Mouse (Mus musculus) 3T3-L1 (cell line): ENCODE data around the gene Calhm5.

Source experiments
- DNase-seq: peaks from one replicate; pipeline ENCODE4 v3.0.0-alpha.2; 2015; ENCODE audit warnings: low read depth, low spot score

Gene Calhm5

GRCm38 (mm10) chr10:34096418-34096883 lies at the start of gene Calhm5:
TSS of gene Calhm5 (minus strand) at chr10:34096519.
- DNase-seq = peak; percentile 93

DNA sequence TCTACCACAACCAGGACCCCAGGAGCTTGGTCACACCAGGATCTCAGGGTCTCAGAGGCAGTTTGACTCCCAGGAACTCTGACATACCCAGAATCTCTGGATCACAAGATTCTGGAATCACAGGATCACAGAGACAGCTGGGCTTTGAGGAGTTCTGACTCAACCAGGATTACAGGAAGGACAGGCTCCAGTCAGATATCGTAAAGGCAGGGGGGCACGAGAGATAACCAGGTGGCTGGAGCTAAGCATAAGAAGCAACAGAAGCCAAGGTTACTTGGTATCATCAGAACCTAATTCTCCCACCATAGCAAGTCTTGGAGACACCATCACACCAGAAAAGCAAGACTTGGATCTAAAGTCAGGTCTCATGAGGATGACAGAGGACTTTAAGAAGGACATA lies 45.4 kb upstream of the Calhm5 start:
- no peak for DNase-seq

DNA sequence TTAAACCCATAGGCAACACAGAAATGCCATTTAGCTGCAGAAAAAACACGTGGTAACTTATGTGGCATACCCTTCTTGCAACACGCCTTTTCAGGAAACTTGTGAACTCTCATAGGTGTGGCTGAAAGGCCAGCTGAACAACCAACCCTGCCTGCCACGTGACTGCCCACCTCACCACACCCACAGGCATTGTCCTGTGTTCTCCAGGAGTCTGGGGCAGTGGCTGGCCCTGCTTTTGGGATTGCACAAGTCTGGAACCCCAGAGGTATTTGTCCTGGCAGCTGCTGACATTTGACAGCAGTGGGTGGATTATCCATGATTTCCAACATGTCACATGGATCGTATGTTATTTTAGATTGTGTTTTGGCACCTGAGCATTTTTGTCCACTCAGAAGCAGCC lies 43.4 kb upstream of the Calhm5 start:
- no peak for DNase-seq

DNA sequence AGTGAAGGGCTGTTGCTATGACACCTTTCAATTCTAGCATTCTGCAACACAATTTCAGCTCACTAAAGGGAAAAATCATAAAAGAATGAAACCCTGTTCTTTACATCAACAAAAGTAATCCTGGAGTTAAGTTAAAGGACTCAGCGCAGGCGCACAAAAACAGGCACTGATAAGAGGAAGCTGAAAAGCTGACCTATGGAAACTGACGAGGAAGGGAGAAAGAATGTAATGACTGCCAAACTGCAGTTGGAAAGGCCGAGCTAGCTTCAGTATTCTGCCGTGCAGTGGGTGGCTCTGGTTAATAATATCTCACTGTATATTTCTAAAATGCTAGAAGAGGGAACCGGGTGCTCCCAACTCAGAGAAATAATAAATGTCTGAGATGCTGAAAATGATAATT lies 41.7 kb upstream of the Calhm5 start:
- no peak for DNase-seq

GRCm38 (mm10) chr10:34136432-34136831 lies 40.1 kb upstream of the Calhm5 start:
- DNase-seq = no peak

GRCm38 (mm10) chr10:34131356-34131755 lies 35.0 kb upstream of the Calhm5 start:
- DNase-seq = no peak

- peak; percentile 29 for DNase-seq
These were observed 32.1 kb upstream of the Calhm5 start for GRCm38 (mm10) chr10:34128391-34128790.

- no peak for DNase-seq
These were observed 31.4 kb upstream of the Calhm5 start, which contains the start of gene Calhm6 for GRCm38 (mm10) chr10:34127392-34128378. TSS of gene Calhm6 (minus strand) at chr10:34127984.

DNA sequence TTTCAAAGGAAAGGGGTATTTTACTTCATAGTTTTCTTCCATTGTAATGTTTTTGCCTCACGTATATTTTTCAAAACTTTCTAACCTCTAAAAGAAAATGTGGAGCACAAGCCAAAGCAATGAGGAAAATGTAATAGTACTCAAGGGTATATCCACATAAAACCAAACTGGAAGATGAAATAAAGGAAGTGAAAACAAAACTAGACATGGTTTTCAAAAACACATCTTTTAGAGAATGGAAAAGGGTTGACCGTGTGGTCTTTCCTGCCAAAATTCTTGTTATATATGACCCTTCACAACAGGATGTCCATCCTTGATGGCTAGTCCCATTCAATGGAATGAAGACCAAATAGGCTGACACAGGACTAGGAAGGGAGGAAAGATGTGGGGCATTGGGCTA lies 22.1 kb upstream of the Calhm5 start:
- no peak for DNase-seq

GRCm38 (mm10) chr10:34117770-34118169 lies 21.5 kb upstream of the Calhm5 start:
- DNase-seq = no peak

GRCm38 (mm10) chr10:34117131-34117530 lies 20.8 kb upstream of the Calhm5 start:
- DNase-seq = no peak

DNA sequence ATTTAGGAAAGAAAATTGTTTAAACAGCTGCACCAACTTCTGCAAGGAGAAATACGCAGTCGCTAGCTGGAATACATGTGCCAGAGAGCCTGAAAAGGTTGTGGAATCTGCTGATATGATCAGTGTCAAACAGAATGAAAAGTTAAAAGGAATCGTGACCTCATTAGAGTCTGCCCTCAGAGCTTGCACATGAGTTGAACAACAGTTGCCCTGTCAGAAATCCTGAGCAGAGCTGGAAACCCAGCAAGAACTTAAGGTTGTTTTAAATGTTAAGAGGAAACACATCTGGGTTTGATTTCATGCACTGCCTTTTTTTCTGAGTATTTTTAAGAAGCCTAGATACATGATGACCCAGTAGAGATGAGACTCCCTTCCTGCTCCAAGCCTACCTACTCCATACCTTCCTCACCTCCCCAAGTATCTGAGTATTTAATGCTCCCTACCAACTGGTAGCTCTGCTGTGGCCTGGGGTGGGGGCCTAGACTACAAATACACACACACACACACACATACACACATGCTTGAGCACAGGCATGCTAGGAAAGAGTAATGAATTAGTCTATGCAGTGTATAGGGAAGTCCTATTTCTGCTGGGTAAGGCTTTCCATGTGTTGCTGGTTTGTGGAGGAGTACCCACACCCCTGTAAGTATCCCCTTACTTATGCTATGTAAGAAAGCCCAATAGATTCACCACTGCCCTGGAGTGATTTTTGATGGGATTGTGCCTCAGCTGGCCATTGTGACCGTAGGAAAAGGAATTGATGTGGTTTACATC lies 15.8 kb upstream of the Calhm5 start:
- DNase-seq = no peak

DNA sequence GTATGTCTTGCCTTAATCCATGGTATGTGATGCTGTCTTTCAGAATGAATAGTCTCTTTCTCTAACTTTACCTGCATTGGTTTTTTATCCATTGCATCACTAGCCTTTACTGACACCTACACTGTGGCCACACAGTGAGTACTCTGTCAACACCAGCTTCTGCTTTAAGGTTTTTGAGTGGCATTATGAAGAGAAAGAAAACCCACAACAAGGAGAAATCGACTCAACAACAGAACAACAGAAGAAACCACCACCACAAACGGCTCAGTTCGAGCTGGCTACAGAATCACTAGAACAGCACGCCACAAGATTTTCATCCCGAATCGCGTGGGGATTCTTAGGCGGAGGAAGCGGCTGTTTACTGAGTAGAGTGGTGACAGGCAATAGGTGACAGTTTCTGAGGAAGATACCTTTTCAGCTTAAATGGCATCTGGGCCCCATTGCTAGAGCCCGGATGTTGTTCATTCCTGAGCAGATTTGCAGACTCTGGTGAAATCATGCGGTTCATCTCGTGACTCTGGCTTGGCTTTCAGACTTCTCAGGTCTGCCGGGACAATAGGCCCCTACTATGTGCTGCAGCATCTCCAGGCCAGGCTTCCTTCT lies 14.6 kb upstream of the Calhm5 start:
- no peak for DNase-seq

- no peak for DNase-seq
These were observed 355 bp downstream of the Calhm5 start for GRCm38 (mm10) chr10:34095964-34096363.

- DNase-seq = no peak
These were observed 1.2 kb downstream of the Calhm5 start for GRCm38 (mm10) chr10:34095147-34095546.

GRCm38 (mm10) chr10:34091888-34092287 lies 4.4 kb downstream of the Calhm5 start:
- DNase-seq = peak; percentile 34

DNA sequence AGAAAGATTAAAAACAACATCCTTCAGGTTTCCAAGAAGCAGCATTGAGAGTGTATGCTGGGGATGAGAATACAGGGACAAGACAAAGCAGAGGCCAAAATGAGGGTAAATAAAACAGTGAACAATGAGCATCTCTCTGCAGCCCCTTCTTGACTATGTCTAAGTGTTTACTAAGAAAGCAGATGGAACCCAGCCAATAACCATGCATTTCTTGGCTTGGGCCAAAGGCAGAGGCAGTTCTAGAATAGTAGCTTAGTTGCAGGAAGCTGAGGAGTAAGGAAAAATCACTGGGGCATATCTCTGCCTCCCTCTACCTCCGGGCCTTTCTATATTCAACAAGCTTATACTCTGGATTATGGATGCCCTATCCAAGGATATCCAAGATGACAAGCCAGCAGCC lies 5.8 kb downstream of the Calhm5 start:
- no peak for DNase-seq

- no peak for DNase-seq
These were observed 6.8 kb downstream of the Calhm5 start for GRCm38 (mm10) chr10:34089517-34089916.

- DNase-seq = no peak
These were observed 7.8 kb downstream of the Calhm5 start for GRCm38 (mm10) chr10:34088515-34088914.

DNA sequence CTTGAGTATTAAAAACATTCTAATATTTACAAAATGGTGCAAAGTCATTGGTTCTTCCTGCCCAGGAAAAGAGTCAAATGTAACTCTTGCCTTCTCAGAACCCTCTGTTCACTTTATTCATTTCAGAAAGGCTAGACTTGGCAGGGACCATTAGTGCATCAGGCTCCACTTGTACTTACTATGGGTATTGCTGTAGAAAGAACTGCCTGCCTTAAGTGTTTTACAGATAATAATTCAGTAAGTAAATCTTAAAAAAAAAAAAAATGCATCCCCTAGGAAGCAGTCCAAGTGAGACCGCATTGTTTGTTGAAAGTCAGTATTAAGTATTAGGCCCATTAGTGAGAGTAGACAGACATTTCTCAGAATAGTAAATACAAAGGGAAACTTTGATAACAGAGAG lies 9.8 kb downstream of the Calhm5 start:
- DNase-seq = no peak

GRCm38 (mm10) chr10:34074522-34075200 lies 21.7 kb downstream of the Calhm5 start:
- no peak for DNase-seq
